Mouse (Mus musculus) cerebellum, adult 2 months (tissue): ENCODE measurements at regions not wholly inside any gene's neighbourhood (a gene's known extent, or its start where the extent isn't known, plus 50 kb on each side); places are given as distances from the start of the nearest gene placed in this dataset.

Experiments used
- CTCF ChIP-seq: fragments of 200-500 bp; IDR thresholded peaks from 2 replicates; pipeline ENCODE4 v1.5.1; 2011; ENCODE audit warnings: low read depth, mild to moderate bottlenecking, control low read depth, low read length, moderate library complexity, borderline replicate concordance; ENCODE audit not compliant: insufficient read depth
- POLR2A ChIP-seq: fragments of 200-500 bp; IDR thresholded peaks from 2 replicates; pipeline ENCODE4 v1.6.1; 2011; ENCODE audit warnings: low read length, control low read depth, borderline replicate concordance; ENCODE audit not compliant: insufficient read depth

GRCm38 (mm10) chr1:128513911-128514310 is 78.2 kb downstream of the Cxcr4 start:
- no peak for TF ChIP-seq CTCF
- no peak for TF ChIP-seq POLR2A
